Mouse (Mus musculus) 3T3-L1 (cell line): ENCODE measurements around the gene Krtap3-1.
"Not testable (repeated sequence)": the region's sequence is repeated elsewhere in the genome, so short reads cannot be mapped to it uniquely, and the experiment has no call there.

ENCODE experiments used
- DNase-seq: peaks from one replicate; pipeline ENCODE4 v3.0.0-alpha.2; 2015; ENCODE audit warnings: low read depth, low spot score

Gene Krtap3-1

GRCm38 (mm10) chr11:99566530-99566929, at the start of gene Krtap3-1:
Gene Krtap3-1, minus strand, starts transcription at chr11:99566630.
- no peak for DNase-seq

GRCm38 (mm10) chr11:99614796-99615363, 48.5 kb upstream of the Krtap3-1 start, which contains the start of gene Krtap2-4:
Gene Krtap2-4, minus strand, starts transcription at chr11:99614846.
- peak; percentile 78 for DNase-seq

DNA sequence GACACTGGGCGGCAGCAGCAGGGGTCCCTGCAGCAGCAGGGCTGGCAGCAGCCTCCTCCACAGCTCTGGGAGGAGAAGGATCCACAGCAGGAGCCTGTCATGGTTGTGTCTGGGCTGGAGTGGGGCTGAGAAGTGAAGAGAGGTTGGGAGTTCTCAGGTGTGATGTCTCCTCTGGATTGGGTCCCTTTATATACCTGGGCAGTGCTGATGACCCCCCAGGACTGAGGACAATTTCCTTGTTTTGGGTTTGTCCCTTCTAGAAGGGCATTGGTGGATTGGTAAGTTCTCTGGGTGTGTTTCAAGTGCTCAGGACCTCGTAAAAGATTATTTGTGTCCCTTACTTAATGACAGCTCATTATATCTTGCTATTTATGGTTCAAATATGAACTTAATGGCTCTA, 43.7 kb upstream of the Krtap3-1 start, which contains the start of gene Gm11937:
Gm11937 (minus strand) TSS at position 101 of the 400 bp plus-strand sequence.
- DNase-seq = not testable (repeated sequence)

DNA sequence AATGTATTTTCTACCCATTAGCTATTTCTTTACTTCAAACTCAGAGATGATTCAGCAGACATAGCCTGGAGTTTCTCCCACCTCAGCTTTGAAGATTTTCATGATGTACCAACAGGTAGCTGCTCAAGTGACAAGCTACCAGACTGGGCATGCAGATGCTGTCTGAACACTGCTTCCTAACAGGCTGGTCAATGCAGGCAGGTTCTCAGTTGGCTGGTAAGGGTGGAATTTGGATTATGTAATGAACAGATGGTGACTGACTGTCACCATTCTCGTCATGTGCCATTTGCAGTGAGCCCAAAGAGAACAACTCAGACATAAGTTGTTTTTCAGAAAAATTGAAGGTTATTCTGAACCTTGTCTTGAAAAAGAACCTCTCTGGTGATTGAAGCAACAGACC, 42.7 kb upstream of the Krtap3-1 start:
- no peak for DNase-seq

DNA sequence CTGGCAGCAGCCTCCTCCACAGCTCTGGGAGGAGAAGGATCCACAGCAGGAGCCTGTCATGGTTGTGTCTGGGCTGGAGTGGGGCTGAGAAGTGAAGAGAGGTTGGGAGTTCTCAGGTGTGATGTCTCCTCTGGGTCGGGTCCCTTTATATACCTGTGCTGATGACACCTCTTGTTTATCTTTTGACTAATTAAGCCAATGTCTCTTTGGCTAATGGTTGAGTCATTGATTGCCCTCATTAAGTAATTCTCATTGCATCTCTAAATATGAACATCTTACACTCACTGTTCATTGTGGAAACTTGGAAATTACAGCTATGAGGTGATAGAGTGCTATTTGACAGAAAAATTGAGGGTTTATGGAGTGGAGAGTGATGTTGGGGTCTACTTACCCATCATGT, 36.8 kb upstream of the Krtap3-1 start, which contains the start of gene Gm11938:
Gm11938 (minus strand) TSS at position 101 of the 400 bp plus-strand sequence.
- not testable (repeated sequence) for DNase-seq

DNA sequence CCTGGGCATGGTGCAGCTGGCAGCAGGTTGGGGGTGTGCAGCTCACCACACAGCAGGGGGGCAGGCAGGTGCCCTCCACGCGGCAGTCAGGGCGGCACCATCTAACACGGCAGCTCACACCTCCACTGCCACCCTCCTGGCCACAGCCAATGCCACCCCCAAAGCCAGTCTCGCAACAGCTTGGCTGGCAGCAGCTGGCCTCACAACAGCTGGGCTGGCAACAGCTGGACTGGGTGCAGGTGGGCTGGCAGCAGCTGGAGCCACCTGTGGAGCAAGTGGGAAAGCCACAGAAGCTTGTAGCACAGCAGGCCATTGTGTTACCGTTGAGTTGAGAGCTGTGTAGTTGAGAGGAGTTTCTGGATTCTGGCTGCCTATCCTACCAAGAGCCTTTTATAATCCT, 31.3 kb upstream of the Krtap3-1 start, which contains the start of gene Krtap9-3:
Krtap9-3 (minus strand) TSS at position 364 of the 400 bp plus-strand sequence.
- not testable (repeated sequence) for DNase-seq

DNA sequence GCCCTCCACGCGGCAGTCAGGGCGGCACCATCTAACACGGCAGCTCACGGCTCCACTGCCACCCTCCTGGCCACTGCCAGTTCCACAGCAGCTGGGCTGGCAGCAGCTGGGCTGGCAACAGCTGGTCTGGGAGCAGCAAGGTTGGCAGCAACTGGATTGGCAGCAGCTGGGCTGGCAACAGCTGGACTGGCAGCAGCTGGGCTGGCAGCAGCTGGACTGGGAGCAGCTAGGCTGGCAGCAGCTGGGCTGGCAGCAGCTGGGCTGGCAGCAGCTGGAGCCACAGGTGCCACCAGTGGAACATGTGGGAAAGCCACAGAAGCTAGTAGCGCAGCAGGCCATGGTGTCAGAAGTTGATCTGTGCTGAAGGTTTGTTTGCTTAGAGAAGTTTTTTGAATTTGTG, 24.6 kb upstream of the Krtap3-1 start, which contains the start of gene Krtap1-3:
Krtap1-3 (minus strand) TSS at position 359 of the 400 bp plus-strand sequence.
- DNase-seq = no peak

DNA sequence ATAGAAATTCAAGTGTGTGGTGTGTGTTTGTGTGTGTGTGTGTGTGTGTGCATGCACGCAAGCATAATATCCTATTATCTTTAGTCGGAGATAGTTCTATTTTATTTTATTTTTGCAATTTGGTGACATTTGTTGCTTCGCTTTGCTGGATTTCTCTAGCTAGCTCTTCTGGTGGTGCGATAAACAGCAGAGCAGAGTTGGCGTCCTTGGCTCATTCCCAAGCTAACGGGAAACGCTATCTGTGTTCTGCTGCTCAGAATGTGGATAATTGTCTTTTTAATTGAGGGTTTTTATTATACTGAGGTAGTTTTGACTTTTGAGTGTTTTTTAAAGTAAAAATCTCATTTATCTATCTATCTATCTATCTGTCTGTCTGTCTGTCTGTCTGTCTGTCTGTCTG, 18.7 kb upstream of the Krtap3-1 start:
- no peak for DNase-seq

DNA sequence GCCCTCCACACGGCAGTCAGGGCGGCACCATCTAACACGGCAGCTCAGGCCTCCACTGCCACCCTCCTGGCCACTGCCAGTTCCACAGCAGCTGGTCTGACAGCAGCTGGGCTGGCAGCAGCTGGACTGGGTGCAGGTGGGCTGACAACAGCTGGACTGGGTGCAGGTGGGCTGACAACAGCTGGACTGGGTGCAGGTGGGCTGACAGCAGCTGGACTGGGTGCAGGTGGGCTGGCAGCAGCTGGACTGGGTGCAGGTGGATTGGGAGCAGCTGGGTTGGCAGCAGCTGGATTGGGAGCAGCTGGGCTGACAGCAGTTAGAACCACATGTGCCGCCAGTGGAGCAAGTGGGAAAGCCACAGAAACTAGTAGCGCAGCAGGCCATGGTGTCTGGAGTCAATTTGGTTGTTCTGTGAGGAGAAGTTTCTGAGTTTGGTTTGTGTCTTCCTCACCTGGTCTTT, 16.8 kb upstream of the Krtap3-1 start, which contains the start of gene Krtap1-4:
Krtap1-4 (minus strand) TSS at position 410 of the 460 bp plus-strand sequence.
- DNase-seq = no peak

DNA sequence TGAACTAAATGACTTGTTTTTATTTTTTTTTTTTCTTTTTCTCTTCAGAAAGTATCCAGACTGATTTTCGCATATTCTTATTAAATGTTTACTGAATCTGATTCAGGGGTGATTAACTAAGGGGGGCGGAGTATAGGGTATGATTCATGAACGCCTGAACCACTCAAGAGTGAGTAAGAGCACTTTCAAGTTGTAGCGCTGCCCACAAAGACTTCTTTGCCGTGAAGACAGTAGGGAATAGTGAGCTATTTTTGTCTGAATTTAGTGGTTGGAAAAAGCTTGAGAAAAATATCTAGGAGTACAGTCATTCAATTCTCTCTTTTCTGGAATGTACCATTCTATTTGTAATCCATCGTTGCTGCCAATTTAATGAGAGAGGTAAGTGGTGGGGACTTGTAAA, 15.1 kb upstream of the Krtap3-1 start:
- peak; percentile 91 for DNase-seq

DNA sequence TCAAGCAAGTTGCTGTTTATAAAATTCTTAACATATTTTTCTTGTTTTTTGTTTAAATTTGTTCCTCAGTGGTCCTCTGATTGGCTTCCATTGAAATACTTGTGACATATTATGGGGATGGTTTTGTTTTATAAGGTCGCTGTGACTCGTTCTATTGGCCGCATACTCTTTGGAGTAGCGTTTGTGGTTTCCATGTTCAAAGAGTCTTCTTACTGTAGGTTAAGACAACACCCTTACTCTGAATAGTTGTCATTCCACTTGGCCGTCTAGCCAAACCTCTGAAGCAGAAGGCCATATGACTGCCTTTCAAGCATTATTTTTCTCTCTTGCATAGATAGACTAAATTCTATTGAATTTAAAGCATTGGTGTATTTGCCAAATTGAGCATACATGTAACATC, 14.6 kb upstream of the Krtap3-1 start:
- DNase-seq = peak; percentile 71

- DNase-seq = no peak
These were observed 14.2 kb upstream of the Krtap3-1 start, which contains the start of gene Krtap1-5 for GRCm38 (mm10) chr11:99580636-99581035. Gene Krtap1-5, minus strand, starts transcription at chr11:99581016.

DNA sequence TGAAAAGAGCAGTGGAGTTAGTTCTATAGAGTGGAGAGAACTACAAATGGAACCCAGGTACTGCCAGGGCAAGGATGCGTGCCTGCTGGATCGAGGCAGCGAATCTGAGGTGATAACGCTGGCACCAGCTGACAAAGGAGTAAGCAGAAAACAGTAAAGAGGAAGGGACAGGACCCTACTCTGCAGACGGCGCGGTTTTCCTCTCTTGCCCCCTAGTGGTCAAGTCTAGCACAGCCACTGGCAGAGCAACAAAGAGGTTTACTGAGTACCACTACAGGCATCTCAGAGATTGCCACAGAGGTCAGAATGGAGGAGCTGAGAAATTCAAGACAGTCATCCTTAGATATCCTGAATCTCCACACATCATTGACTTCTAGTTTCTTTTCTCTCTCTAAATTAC, 7.7 kb upstream of the Krtap3-1 start:
- DNase-seq = peak; percentile 88

DNA sequence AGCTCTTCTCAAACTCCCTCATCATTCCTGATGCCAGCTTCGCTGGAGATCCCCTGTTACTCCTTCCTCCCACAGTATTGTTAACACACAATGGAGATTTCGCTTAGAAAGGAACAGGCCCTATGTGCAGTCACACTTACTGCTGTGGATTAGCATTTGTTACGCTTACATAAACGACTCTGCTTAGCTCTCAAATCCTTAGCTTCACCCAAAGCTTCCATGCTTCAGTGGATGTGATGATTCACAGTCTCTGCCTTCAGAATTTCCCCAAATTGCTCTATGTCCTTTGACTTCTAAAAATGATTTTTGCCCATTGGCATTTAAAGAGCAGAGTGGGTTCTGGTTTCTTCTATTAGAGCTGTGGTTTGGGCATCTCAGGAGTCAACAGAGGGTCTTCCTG, 6.7 kb upstream of the Krtap3-1 start:
- no peak for DNase-seq

DNA sequence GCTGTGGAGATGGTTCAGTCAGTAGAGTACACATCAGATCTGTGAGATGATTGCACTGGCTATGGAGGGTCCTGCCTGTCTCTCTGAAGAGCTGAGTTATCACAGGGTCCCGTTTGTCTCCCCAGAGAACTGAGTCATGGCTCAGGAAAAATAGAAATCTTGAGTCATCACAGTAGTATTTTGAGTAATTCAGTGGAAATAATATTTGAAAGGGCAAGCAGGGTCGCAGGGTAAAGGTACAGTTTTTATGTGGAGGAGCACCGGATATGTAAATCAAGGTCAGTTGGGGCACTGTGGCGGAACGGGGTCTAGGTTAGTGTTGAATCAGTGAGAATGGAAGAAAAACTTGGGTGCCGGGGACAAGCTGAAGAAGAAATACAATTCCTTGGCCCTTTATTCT, 3.9 kb downstream of the Krtap3-1 start:
- peak; percentile 39 for DNase-seq

- DNase-seq = no peak
These were observed 7.1 kb downstream of the Krtap3-1 start, which contains the start of gene Gm11939 for GRCm38 (mm10) chr11:99559366-99559765. Gene Gm11939, minus strand, starts transcription at chr11:99559466.

DNA sequence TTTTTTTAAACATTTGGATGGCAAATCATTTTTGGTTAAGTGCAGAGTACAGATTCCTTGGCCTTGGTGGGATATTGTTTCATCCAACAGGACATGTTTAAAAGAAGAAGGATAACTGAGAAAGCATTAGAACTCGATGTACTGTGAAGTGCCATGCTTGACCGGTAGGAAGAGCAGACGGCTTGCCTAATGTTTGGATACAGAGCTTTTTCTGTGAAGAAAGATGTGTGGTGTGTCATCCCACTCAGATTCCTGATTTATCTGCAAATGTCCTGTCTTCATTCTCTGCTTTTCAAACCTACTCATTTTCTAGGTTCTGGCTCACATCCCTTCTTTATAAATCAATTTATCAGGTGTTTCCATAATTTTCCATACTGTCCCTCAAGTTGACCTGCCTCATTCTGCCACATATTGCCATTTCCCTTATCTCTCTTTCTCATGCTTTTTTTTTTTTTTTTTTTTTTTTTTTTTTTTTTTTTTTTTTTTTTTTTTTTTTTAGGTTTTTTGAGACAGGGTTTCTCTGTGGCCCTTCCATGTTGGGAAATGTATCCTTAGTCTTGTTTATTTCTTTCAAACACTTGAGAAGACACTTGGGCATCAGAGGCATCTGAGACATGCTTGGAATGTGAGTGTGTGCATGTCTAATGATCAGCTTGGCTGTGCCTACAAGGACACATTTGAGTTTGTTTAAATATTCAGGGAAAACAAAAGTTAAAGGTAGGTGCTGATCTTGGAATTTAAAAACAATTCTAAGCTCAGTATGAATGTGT, 8.3 kb downstream of the Krtap3-1 start:
- DNase-seq = peak; percentile 32

GRCm38 (mm10) chr11:99556753-99557152, 9.7 kb downstream of the Krtap3-1 start, which contains the start of gene Krtap3-2:
Gene Krtap3-2, minus strand, starts transcription at chr11:99556853.
- no peak for DNase-seq

DNA sequence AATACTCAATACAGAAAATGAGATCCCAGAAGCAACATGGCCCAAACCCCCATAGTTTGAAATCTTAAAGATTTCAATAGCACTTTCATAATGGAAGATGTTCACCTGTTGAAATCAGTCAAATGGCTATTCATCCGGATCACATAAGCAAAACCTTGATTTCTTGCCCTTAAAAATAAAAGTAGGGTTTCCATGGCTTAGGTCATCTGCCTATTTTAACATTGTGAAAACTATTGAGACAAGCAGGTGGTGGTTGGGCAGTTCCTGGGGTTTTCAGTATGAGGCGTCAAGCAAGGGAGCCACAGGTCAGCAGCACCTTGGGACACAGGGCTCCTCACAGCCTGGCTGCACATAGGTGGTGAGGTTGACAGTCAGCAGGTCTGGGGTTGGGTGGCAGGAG, 10.2 kb downstream of the Krtap3-1 start:
- no peak for DNase-seq

GRCm38 (mm10) chr11:99550765-99551164, 15.7 kb downstream of the Krtap3-1 start, which contains the start of gene Krtap3-3:
Gene Krtap3-3, minus strand, starts transcription at chr11:99550865.
- no peak for DNase-seq

GRCm38 (mm10) chr11:99547892-99548291, 18.5 kb downstream of the Krtap3-1 start:
- DNase-seq = no peak

DNA sequence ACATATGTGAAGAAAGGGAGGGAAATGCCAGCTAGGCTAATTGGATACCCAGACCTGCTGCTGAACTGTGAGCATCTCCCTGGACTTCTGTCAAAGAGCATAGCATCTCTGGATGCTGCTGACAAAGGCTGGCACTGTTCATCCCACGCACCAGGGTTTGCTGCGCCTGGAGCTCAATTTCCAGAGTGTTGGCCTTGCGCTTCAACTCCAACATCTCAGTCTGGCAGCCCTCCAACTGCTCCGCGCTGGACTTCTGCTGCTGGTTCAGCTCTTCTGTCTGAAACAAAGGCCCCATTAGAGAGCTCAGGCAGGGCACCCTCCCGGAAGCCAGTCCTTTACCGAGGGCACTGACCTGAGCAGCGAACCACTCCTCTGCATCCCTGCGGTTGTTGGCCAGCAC, 26.7 kb downstream of the Krtap3-1 start:
- no peak for DNase-seq
